Mouse (Mus musculus) spleen, adult 2 months (tissue): ENCODE results near the gene Fam8a1. TPM values are rescaled to one million over a fixed set of nuclear protein-coding genes. Genes with fewer than 3 reads are reported as not detected.

Source experiments
- DNase-seq, 2 experiments: peaks; one replicate each; pipeline versions ENCODE4 v3.0.0 to v3.0.0-alpha.2; 2012 to 2021; ENCODE audit warnings: low spot score in 2 of 2, low read depth in 1 of 2
- H3K27ac ChIP-seq: fragments of 200-500 bp; 2 replicates; pipeline ENCODE4 v1.5.1; 2012; ENCODE audit warnings: low read length, inconsistent platforms; ENCODE audit not compliant: insufficient read depth
- H3K27me3 ChIP-seq: fragments of 200-500 bp; 2 replicates; pipeline ENCODE4 v1.6.1; 2012; ENCODE audit warnings: mild to moderate bottlenecking, moderate library complexity, low read length, inconsistent platforms; ENCODE audit not compliant: control insufficient read depth, insufficient read depth
- H3K36me3 ChIP-seq: fragments of 200-500 bp; 2 replicates; pipeline ENCODE4 v1.6.1; 2012; ENCODE audit warnings: mild to moderate bottlenecking, low read length, inconsistent platforms; ENCODE audit not compliant: control insufficient read depth, insufficient read depth
- H3K4me1 ChIP-seq: fragments of 200-500 bp; 2 replicates; pipeline ENCODE4 v1.6.1; 2011; ENCODE audit warnings: inconsistent platforms; ENCODE audit not compliant: control insufficient read depth, insufficient read depth, insufficient read length
- H3K4me3 ChIP-seq: fragments of 200-500 bp; 2 replicates; pipeline ENCODE4 v1.5.1; 2011; ENCODE audit warnings: mild to moderate bottlenecking, inconsistent platforms; ENCODE audit not compliant: insufficient read depth, insufficient read length; ENCODE audit errors: extremely low read depth
- CTCF ChIP-seq: fragments of 200-500 bp; IDR thresholded peaks from 2 replicates; pipeline ENCODE4 v1.5.1; 2011; ENCODE audit warnings: mild to moderate bottlenecking, inconsistent platforms; ENCODE audit not compliant: insufficient read depth, insufficient read length, insufficient replicate concordance; ENCODE audit errors: extremely low read depth
- POLR2A ChIP-seq: fragments of 200-500 bp; IDR thresholded peaks from 2 replicates; pipeline ENCODE4 v1.6.1; 2011; ENCODE audit warnings: low read depth, low read length, inconsistent platforms
- WGBS: fragments of 180-500 bp; shearing (Covaris S2); methylation state at CpG from one replicate; pipeline ENCODE4 v1.1.7; 2018; 5-methylcytosine and 5-hydroxymethylcytosine counted together
- polyA plus RNA-seq: library from polyadenylated mRNA; depleted of rRNA; stranded (reverse); fragments of >200 nt; gene quantifications from 2 replicates; pipeline ENCODE4 v1.2.3, GENCODE M21; 2012; rRNA removed

Fam8a1 gene
- 5.5 and 9.8 TPM in 2 replicates for polyA plus RNA-seq

DNA sequence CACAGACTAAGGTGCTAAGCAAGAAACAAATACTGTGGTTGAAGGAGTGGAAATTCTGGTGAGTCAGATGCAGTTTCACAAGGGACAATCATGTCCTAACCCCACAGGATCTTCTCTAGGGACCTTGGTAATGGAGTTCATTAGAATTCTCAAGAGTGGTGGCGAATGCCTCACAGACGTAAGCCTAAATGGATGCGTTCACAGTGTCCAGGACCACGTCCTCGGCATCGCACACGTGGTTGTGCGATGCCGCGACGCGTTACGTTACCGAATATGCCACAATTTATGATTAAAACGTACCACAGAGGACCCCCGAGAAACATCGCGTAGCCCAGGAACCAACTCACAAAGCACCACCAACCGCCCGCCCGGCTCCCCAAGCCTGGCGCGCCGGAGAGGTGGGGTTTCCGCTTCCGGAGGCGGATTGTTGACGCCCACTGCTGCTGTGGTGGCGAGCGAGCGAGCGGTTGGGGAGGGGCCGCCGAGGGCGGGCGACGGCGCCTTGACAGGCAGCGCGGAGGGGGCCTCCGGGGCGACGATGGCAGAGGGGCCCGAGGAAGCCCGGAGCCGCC lies at the start of gene Fam8a1:
TSS of gene Fam8a1 (plus strand) at position 475 of the 572 bp plus-strand sequence.
- TF ChIP-seq POLR2A = peak; percentile 36
- no peak for TF ChIP-seq CTCF
- peak; percentile 83 to 85 for DNase-seq
- Histone ChIP-seq H3K4me1 (no peaks in the 10 kb centered on the region), H3K36me3 (0 out of 2 replicates have a peak, but pooled peaks cover 1% of the 10 kb centered on the region), H3K27me3 (no peaks in the 10 kb centered on the region), H3K27ac (peak within 1 kb of the TSS; percentile 73), H3K4me3 (peak within 1 kb of the TSS; percentile 64)
- 2% methylated on average over 42 of the region's 46 CpGs for WGBS

DNA sequence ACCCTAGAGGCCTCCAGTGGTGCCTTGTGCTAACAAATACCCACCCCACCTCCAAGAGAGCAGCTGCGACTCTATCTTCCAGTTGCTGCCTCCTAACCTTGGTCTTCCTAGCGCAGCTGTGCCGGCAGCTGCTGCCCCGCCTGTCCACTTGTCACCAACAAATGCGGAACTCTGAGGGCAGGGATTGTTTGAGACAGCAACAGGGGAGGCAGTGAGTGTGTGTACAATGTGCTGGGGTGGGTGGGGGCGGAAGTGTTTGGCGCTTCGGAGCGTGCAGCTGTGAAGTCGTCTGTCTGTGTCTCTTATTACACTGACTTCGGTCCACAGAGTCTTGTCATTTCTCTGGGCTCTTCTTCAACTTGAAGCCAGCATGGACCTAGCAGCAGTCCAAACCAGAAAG lies 49.7 kb upstream of the Fam8a1 start:
- Histone ChIP-seq H3K27ac (peak overlapping the region; percentile 88), H3K36me3 (no peaks in the 10 kb centered on the region), H3K4me1 (peaks cover 22% of the 10 kb centered on the region; the same call in 1 of the 2 replicates), H3K4me3 (peak overlapping the region; percentile 52), H3K27me3 (no peaks in the 10 kb centered on the region)
- peak; percentile 32 to 68 for DNase-seq
- 36% methylated on average over 11 of the region's 11 CpGs for WGBS
- TF ChIP-seq CTCF (no peak), POLR2A (peak; percentile 33; the same call in 1 of the 2 replicates)

DNA sequence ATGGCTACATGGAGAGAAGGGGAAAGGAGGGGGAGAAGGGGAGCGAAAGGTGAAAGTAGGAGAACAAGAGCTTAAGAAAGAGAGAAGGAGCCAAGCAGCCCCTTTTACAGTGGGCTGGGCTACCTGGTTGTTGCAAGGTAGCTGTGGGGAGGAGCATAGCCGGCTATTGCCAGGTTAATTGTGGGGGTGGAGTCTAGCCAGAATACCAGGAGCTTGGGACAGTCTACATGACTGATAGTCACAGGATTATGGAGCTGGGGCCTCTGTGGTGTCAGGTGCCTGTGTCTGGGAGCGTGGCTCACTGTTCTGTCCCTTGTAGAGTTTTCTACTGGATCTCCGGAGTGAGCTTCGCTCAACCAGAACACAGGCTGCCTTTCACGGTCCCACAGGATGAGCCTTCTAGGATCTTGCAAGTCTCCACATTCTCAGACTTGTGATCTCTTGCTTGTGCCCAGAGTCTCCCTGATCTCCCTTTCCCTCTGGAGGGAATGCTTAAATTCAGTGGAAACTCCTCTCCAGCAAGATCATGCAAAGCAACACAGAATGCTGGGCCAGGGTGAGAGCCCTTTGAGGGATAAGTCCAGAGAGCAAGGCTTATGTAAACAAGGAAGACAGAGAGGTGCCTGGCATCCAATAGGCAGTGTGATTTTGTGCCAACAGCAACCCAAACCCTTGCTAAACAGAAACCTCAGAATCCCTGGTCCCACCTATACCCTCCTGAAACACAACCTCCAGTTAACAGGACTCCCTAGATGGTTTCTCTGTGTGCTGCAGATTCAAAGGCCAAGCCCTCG lies 48.2 kb upstream of the Fam8a1 start:
- DNase-seq = no peak
- Histone ChIP-seq H3K36me3 (no peaks in the 10 kb centered on the region), H3K27me3 (no peaks in the 10 kb centered on the region), H3K4me1 (peaks cover 19% of the 10 kb centered on the region; the same call in 1 of the 2 replicates), H3K4me3 (no peak overlapping the region), H3K27ac (no peak overlapping the region)
- 90% methylated on average over 7 of the region's 7 CpGs for WGBS
- no peak for TF ChIP-seq POLR2A
- TF ChIP-seq CTCF = no peak

DNA sequence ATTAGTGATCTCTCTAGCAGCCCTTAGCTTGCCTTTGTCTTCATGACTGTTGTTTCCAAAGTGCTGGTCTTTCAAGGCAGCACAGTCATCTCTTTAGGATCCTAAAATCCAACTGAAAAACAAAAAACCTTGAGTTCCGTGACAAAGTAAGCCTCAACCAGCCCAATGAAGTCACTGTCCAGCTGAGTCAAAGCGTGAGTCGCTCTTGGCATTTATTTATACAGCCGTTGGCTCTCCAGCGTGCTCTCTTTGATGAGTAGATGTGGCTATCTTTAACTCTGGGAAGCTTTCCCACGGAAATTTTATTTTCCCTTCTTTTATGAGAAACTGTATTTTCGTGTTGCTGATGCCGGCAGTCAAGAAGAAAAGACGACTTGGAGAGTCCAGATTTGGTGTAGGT lies 42.7 kb upstream of the Fam8a1 start:
- 91% methylated on average over 9 of the region's 9 CpGs for WGBS
- TF ChIP-seq CTCF (no peak), POLR2A (no peak)

DNA sequence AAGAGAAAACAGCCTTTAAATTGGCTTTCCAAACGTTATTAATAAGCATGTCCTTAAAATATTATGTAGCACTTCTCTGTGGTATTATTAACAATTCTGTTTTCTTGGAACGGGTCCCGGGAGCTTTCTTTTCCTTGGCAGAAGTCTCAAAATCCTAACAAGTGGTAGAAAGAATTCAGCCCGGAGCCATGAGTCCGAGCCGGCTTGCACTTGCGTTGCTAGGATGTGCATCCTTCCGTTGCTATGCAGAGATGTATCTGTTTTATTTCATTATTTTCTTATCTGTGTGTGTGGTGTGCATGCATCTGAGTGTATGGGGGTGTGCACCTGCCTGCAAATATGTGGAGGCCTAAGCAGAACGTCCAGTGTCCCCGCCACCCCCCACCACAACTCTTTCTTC lies 41.5 kb upstream of the Fam8a1 start:
- H3K36me3 ChIP-seq = no peaks in the 10 kb centered on the region
- no peak overlapping the region for H3K27ac ChIP-seq
- H3K4me3 ChIP-seq = no peak overlapping the region
- no peaks in the 10 kb centered on the region for H3K4me1 ChIP-seq
- TF ChIP-seq CTCF (no peak), POLR2A (no peak)
- no peaks in the 10 kb centered on the region for H3K27me3 ChIP-seq
- WGBS = 89% methylated on average over 10 of the region's 10 CpGs
- DNase-seq = no peak

More for the DNA sequence above, 42.7 kb upstream of the Fam8a1 start:
- Histone ChIP-seq H3K27me3 (no peaks in the 10 kb centered on the region), H3K4me1 (peaks cover 2% of the 10 kb centered on the region; the same call in 1 of the 2 replicates), H3K4me3 (no peak overlapping the region), H3K36me3 (no peaks in the 10 kb centered on the region), H3K27ac (no peak overlapping the region)
- DNase-seq = no peak

DNA sequence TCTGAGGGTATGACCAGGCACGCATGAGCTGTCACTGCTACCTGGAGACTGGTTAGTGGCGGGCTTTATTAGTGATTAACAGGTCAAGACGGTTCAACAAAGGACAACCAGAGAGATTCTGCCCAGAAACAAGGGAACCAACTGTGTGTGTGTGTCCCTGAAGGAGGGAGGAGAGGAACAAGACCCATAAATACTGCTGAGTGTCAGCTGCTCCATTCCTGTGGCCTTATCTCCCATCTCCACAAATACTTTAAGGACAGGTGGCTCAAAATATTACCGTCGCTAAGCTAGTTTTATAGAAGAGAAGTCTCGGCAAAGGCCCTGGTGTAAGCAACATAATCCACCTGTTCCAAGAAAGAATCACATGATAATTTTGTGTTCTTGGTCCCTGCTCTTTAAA lies 39.9 kb upstream of the Fam8a1 start:
- 74% methylated on average over 6 of the region's 6 CpGs for WGBS
- no peak for TF ChIP-seq CTCF
- no peak for TF ChIP-seq POLR2A
- Histone ChIP-seq H3K4me1 (no peaks in the 10 kb centered on the region), H3K4me3 (no peak overlapping the region), H3K27me3 (no peaks in the 10 kb centered on the region), H3K36me3 (no peaks in the 10 kb centered on the region), H3K27ac (no peak overlapping the region)
- DNase-seq = no peak

DNA sequence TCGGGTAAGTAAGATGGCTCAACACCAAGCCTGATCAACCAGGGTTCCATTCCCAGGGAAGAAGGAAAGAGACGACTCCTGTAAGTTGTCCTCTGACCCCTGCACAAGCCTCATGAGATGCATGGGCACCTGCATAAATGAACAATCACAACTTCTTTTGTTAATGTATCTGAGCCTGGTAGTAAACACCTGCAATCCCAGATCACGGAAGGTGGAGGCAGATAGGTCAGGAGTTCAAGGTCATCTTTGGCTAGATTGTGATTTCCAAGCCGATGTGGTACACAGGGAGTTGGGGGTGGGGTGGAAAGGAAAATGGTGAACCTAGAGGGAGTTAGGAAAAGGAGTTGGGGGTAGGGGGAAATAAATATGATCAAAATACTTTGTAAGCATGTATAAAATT lies 36.5 kb upstream of the Fam8a1 start:
- H3K27ac ChIP-seq = no peak overlapping the region
- H3K4me3 ChIP-seq = no peak overlapping the region
- H3K36me3 ChIP-seq = no peaks in the 10 kb centered on the region
- no peak for TF ChIP-seq CTCF
- TF ChIP-seq POLR2A = no peak
- DNase-seq = no peak
- WGBS = 81% methylated on average over 4 of the region's 4 CpGs
- no peaks in the 10 kb centered on the region for H3K4me1 ChIP-seq
- no peaks in the 10 kb centered on the region for H3K27me3 ChIP-seq
